Mouse (Mus musculus) liver, embryonic 14.5 days (tissue): ENCODE results near the gene Fbxw11.

ENCODE experiments used
- CTCF ChIP-seq: IDR thresholded peaks from 2 replicates; pipeline ENCODE4 v1.5.1; 2016; ENCODE audit warnings: antibody characterized with exemption, low read depth, control low read depth
- EP300 ChIP-seq: IDR thresholded peaks from 2 replicates; pipeline ENCODE4 v1.6.1; 2016; ENCODE audit warnings: antibody characterized with exemption, low read depth

- no peak for TF ChIP-seq CTCF
- no peak for TF ChIP-seq EP300
These were observed 42.2 kb upstream of the Fbxw11 start for GRCm38 (mm10) chr11:32600371-32600770.
